Mouse (Mus musculus): ENCODE results near the gene Mad1l1.
"Not testable (repeated sequence)": the region's sequence is repeated elsewhere in the genome, so short reads cannot be mapped to it uniquely, and the experiment has no call there.

Mad1l1 gene

GRCm38 (mm10) chr5:140321042-140321755 is at the start of gene Mad1l1, which contains the start of gene Nudt1:
Gene Mad1l1 (minus strand): TSS chr5:140321552.
Gene Nudt1 (plus strand): TSS chr5:140321656.
- peak; percentile 92 to 93 for DNase-seq (ENCODE audit: low spot score in 2 of 2)

- DNase-seq (ENCODE audit: low spot score in 2 of 2), result no peak
These were observed 49.3 kb upstream of the Mad1l1 start for GRCm38 (mm10) chr5:140370446-140371254.

- DNase-seq (ENCODE audit: low spot score in 2 of 2), result no peak
These were observed 48.1 kb upstream of the Mad1l1 start for GRCm38 (mm10) chr5:140369466-140369865.

DNA sequence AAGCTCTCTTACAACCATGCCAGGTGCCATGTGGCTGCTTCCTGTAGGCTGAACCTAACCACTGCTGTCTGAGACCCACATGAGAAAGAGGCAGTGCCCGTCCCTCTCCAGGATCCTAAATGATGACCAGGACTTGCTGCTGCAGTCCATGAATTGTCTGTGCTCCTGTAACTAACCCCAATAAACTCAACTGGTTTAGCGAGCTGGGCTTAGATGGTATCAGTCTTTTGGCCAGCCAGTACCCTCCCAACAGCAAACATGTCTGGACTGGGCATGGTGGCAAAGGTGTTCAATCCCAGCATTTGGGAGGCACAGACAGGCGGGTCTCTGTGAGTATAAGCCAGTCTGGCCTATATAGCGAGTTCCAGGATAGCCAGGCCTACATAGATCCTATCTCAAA is 47.6 kb upstream of the Mad1l1 start:
- no peak for DNase-seq (ENCODE audit: low spot score in 2 of 2)

GRCm38 (mm10) chr5:140368126-140368525 is 46.8 kb upstream of the Mad1l1 start:
- DNase-seq (ENCODE audit: low spot score in 2 of 2), result not testable (repeated sequence)

DNA sequence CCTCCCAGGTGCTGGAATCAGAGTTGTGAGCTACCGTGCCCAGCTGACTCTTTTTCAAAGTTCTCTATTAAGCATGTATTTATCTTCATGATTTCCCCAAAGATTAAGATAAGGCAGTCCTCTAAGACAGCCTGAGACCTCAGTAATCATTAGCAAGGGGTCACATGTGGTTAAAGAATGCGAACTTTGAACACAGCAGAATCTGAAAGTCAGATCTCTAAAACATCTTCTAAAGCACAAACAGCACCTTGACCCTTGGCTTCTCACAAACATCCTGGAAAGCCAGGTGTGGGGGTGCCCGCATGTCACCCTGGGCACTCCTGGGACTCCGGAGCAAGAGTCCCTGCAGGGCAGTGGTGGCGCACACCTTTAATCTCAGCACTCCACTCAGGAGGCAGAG is 43.1 kb upstream of the Mad1l1 start:
- DNase-seq (ENCODE audit: low spot score in 2 of 2), result no peak

GRCm38 (mm10) chr5:140359930-140360674 is 38.8 kb upstream of the Mad1l1 start:
- DNase-seq (ENCODE audit: low spot score in 2 of 2), result no peak

GRCm38 (mm10) chr5:140357466-140357865 is 36.1 kb upstream of the Mad1l1 start:
- DNase-seq (ENCODE audit: low spot score in 2 of 2), result no peak

DNA sequence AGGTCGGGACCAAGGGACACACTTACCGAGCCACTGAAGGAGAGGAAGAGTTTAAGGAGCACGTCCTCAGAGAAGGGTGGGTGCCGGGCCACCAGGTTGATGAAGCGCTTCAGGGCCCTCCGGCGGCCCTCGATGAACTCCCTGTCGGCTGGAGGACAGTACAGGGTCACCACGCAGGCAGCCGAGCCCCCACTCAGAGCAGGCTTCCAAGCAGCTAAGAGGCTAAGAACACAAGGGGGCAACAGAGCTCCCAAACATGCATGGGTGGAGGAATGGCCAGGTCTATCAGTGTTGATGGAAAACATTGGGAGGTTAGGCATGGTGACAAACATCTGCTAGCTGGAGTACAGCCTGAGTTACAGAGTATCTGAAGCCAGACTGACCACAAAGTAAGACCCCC is 34.6 kb upstream of the Mad1l1 start:
- no peak for DNase-seq (ENCODE audit: low spot score in 2 of 2)

GRCm38 (mm10) chr5:140352352-140352751 is 31.0 kb upstream of the Mad1l1 start:
- DNase-seq (ENCODE audit: low spot score in 2 of 2), result no peak

DNA sequence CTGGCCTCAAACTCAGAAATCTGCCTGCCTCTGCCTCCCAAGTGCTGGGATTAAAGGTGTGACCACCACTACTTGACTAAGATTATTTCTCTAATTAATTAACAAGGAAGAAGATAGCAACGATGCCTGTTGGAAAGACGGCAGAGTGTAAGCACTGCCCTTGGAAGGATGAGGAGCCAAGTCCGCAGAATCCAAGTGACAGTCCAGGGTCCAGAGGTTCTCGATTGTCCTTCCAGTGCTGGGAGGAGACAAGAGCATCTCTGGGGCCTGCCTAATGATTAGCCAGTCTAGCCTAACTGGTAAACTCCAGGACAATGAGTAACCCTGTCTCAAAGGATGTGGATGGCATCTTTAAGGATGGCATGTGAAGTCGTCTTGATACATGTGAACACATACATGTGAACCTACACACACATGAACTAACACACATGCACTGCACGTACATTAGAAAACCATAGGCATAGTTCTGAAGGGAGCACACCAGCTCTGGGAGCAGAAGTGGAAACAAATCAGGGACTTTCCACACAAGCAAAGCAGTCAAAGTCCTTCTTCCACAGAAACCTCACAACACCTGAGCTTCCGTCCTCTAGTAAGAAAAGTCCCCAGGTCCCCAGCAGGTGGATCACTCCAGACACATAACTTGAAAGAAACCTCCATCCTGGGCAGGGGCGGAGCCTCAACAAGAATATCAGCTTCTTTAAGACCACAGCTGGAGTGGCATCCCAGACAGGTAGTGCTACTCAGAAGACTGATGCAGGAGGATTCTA is 29.6 kb upstream of the Mad1l1 start:
- DNase-seq (ENCODE audit: low spot score in 2 of 2), result no peak

DNA sequence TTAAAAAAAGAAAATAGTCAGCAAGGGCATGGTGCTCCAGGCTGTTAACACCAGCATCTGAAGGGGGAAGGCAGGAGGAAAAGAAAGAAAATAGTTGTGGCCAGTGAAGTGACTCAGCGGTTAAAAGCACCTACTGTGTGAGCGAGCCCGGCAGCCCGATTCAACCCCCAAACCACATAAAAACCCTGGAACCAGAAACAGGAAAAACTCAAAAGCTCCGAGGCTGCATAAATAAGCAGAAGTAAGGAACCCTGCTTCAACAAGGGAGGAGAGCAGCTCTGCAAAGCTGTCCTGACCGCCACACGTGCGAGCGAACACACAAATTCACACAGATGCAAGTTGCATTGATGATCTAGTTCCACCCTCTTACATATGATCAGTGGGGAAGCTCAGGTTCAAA is 28.5 kb upstream of the Mad1l1 start:
- no peak for DNase-seq (ENCODE audit: low spot score in 2 of 2)

GRCm38 (mm10) chr5:140346050-140346449 is 24.7 kb upstream of the Mad1l1 start:
- no peak for DNase-seq (ENCODE audit: low spot score in 2 of 2)

DNA sequence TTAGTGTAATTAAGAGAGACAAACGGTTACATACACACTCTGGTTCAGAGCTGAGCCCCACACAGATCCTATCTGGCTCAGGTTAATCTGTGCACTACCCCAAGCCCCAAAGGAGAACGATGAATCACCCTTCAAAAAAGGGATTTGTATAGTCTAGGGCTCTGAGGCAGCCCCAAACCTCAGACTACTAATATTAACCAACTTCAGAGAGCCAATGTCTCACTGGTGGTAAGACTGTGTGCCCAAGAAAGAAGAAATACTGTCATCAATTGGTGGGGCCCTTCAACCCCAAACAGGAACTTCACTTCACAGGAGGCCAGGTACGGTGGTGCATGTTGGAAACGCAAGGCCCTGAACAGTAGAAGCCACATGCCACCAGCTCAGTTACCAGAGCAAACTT is 23.9 kb upstream of the Mad1l1 start:
- no peak for DNase-seq (ENCODE audit: low spot score in 2 of 2)

DNA sequence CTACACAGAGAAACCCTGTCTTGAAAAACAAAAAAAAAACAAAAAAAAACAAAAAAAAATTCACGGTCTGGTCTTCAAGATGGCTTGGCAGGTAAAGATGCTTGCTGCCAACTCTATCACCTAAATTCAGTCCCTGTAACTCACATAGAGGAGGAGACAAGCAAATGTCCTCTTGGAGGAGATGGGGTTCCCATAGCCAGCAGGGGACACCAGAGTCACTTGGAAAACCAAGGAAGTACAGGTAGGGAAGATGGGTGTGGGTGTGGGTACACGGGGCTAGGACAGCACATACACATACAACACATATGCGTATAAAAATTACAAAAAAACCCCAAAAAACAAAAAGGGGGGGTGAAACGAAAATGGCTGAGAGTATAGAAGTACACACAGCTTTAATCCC is 21.5 kb upstream of the Mad1l1 start:
- DNase-seq (ENCODE audit: low spot score in 2 of 2), result no peak

DNA sequence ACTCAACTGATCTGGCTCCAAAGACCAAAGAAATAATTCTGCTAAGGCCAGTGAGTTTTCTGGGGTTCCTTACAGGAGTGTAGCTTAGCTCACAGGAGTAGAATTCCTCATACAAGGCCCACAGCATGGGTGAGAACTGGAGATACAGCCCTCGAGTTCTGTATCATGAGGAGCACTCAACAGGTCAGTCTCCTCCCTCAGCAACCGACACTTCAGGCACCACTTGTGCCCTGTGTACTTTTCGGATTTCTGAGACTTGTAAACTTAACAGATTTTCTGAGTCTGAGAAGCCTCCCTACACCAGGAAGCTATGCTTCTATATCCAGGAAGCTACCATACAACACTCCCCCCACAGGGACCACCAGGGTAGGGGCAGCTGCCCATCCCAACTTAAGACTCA is 18.5 kb upstream of the Mad1l1 start:
- no peak for DNase-seq (ENCODE audit: low spot score in 2 of 2)

GRCm38 (mm10) chr5:140338779-140339178 is 17.4 kb upstream of the Mad1l1 start:
- DNase-seq (ENCODE audit: low spot score in 2 of 2), result no peak

- peak in 1 of 2 experiments; percentile 61 for DNase-seq (ENCODE audit: low spot score in 2 of 2)
These were observed 15.3 kb upstream of the Mad1l1 start for GRCm38 (mm10) chr5:140336680-140337079.

GRCm38 (mm10) chr5:140333631-140334030 is 12.3 kb upstream of the Mad1l1 start:
- DNase-seq (ENCODE audit: low spot score in 2 of 2), result peak in 1 of 2 experiments; percentile 32

- no peak for DNase-seq (ENCODE audit: low spot score in 2 of 2)
These were observed 11.2 kb upstream of the Mad1l1 start for GRCm38 (mm10) chr5:140332519-140332918.
